Mouse (Mus musculus): ENCODE measurements at regions not wholly inside any gene's neighbourhood (a gene's known extent, or its start where the extent isn't known, plus 50 kb on each side); places are given as distances from the start of the nearest gene placed in this dataset. TPM values are rescaled to one million over a fixed set of nuclear protein-coding genes. Genes with fewer than 3 reads are reported as not detected.
A peak's percentile ranks its signal among the peaks of the same experiment; 100 is the strongest.

GRCm38 (mm10) chr8:5800594-5800993 is 695.4 kb upstream of the Slc10a2 start:
- no peak for DNase-seq

GRCm38 (mm10) chr8:5756366-5756765 is 651.2 kb upstream of the Slc10a2 start:
- no peak for DNase-seq

- DNase-seq = peak; percentile 19
Observed at GRCm38 (mm10) chr8:5739503-5739902, 634.4 kb upstream of the Slc10a2 start.

- no peak for DNase-seq
Observed at GRCm38 (mm10) chr8:5727416-5727815, 622.3 kb upstream of the Slc10a2 start.

- DNase-seq = no peak
Observed at GRCm38 (mm10) chr8:5687999-5688398, 582.8 kb upstream of the Slc10a2 start.

GRCm38 (mm10) chr8:5674971-5675370 is 569.8 kb upstream of the Slc10a2 start:
- DNase-seq = no peak

Small RNA genes in the stretch of these regions (microRNA-seq; reads per million reads assigned to microRNA genes)
- not detected for gene Gm22565
